Mouse (Mus musculus): ENCODE measurements at regions not wholly inside any gene's neighbourhood (a gene's known extent, or its start where the extent isn't known, plus 50 kb on each side); places are given as distances from the start of the nearest gene placed in this dataset.

GRCm38 (mm10) chr3:128723100-128723499 is 476.6 kb upstream of the Pitx2 start:
- ATAC-seq (ENCODE audit: insufficient read depth, low FRiP score) = no peak
- H3K36me3 ChIP-seq (ENCODE audit: control insufficient read depth, insufficient read depth, low read length) = no peaks in the 10 kb centered on the region
- WGBS = 45% methylated on average over 6 of the region's 6 CpGs

GRCm38 (mm10) chr3:128720276-128720675 is 479.4 kb upstream of the Pitx2 start:
- WGBS = 54% methylated on average over 5 of the region's 5 CpGs
- H3K4me3 ChIP-seq (replicated peaks; ENCODE audit: low read length) = no peak overlapping the region
- H3K4me2 ChIP-seq (ENCODE audit: low read depth, low read length) = no peak overlapping the region
- no peaks in the 10 kb centered on the region for H3K36me3 ChIP-seq (ENCODE audit: control insufficient read depth, insufficient read depth, low read length)
- no peak overlapping the region for H3K27ac ChIP-seq (ENCODE audit: low read length)
- no peak for ATAC-seq (ENCODE audit: insufficient read depth, low FRiP score)
- H3K27me3 ChIP-seq (ENCODE audit: control insufficient read depth, insufficient read depth, low read length) = no peaks in the 10 kb centered on the region
- H3K4me1 ChIP-seq (ENCODE audit: control insufficient read depth, insufficient read depth, low read length) = no peaks in the 10 kb centered on the region
- H3K9me3 ChIP-seq (replicated peaks; ENCODE audit: control insufficient read depth, low read length) = no peaks in the 10 kb centered on the region
- no peak overlapping the region for H3K9ac ChIP-seq (ENCODE audit: low read length)

More at GRCm38 (mm10) chr3:128723100-128723499, 476.6 kb upstream of the Pitx2 start:
- no peak overlapping the region for H3K4me2 ChIP-seq (ENCODE audit: low read depth, low read length)
- no peaks in the 10 kb centered on the region for H3K27me3 ChIP-seq (ENCODE audit: control insufficient read depth, insufficient read depth, low read length)
- H3K4me3 ChIP-seq (replicated peaks; ENCODE audit: low read length) = no peak overlapping the region
- H3K27ac ChIP-seq (ENCODE audit: low read length) = no peak overlapping the region
- H3K4me1 ChIP-seq (ENCODE audit: control insufficient read depth, insufficient read depth, low read length) = no peaks in the 10 kb centered on the region
- no peaks in the 10 kb centered on the region for H3K9me3 ChIP-seq (replicated peaks; ENCODE audit: control insufficient read depth, low read length)
- no peak overlapping the region for H3K9ac ChIP-seq (ENCODE audit: low read length)

DNA sequence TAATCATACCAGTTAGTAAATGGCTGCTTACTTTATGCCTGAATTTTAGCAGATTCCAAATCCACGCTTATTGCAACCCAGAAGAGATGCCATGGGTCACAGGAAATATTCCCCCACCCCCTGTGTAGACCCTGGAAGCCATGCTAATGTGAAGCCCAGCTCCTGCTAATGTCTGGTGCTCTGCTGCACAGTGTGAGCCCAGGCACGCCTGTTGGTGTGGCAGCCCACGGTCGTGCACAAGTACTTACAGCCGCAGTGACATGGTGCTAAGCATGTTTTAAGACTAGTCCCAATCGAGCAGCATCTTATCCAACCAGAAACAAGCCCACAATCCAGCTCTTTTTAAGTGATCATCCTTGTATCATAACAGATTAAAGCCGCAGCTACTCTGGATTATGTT is 480.5 kb upstream of the Pitx2 start:
- no peaks in the 10 kb centered on the region for H3K9me3 ChIP-seq (replicated peaks; ENCODE audit: control insufficient read depth, low read length)
- H3K4me3 ChIP-seq (replicated peaks; ENCODE audit: low read length) = no peak overlapping the region

GRCm38 (mm10) chr3:128707270-128707669 is 492.4 kb upstream of the Pitx2 start:
- Histone ChIP-seq H3K27ac (ENCODE audit: low read length) (no peak overlapping the region), H3K9me3 (replicated peaks; ENCODE audit: control insufficient read depth, low read length) (no peaks in the 10 kb centered on the region), H3K4me2 (ENCODE audit: low read depth, low read length) (no peak overlapping the region), H3K36me3 (ENCODE audit: control insufficient read depth, insufficient read depth, low read length) (no peaks in the 10 kb centered on the region), H3K4me3 (replicated peaks; ENCODE audit: low read length) (no peak overlapping the region), H3K27me3 (ENCODE audit: control insufficient read depth, insufficient read depth, low read length) (no peaks in the 10 kb centered on the region), H3K4me1 (ENCODE audit: control insufficient read depth, insufficient read depth, low read length) (no peaks in the 10 kb centered on the region), H3K9ac (ENCODE audit: low read length) (no peak overlapping the region)
- ATAC-seq (ENCODE audit: insufficient read depth, low FRiP score) = no peak
- 88% methylated on average over 3 of the region's 3 CpGs for WGBS

More for the DNA sequence above, 480.5 kb upstream of the Pitx2 start:
- no peaks in the 10 kb centered on the region for H3K27me3 ChIP-seq (ENCODE audit: control insufficient read depth, insufficient read depth, low read length)
- no peak overlapping the region for H3K27ac ChIP-seq (ENCODE audit: low read length)
- ATAC-seq (ENCODE audit: insufficient read depth, low FRiP score) = no peak
- H3K4me2 ChIP-seq (ENCODE audit: low read depth, low read length) = no peak overlapping the region
- no peak overlapping the region for H3K9ac ChIP-seq (ENCODE audit: low read length)
- 80% methylated on average over 7 of the region's 7 CpGs for WGBS
- no peaks in the 10 kb centered on the region for H3K36me3 ChIP-seq (ENCODE audit: control insufficient read depth, insufficient read depth, low read length)
- no peaks in the 10 kb centered on the region for H3K4me1 ChIP-seq (ENCODE audit: control insufficient read depth, insufficient read depth, low read length)

DNA sequence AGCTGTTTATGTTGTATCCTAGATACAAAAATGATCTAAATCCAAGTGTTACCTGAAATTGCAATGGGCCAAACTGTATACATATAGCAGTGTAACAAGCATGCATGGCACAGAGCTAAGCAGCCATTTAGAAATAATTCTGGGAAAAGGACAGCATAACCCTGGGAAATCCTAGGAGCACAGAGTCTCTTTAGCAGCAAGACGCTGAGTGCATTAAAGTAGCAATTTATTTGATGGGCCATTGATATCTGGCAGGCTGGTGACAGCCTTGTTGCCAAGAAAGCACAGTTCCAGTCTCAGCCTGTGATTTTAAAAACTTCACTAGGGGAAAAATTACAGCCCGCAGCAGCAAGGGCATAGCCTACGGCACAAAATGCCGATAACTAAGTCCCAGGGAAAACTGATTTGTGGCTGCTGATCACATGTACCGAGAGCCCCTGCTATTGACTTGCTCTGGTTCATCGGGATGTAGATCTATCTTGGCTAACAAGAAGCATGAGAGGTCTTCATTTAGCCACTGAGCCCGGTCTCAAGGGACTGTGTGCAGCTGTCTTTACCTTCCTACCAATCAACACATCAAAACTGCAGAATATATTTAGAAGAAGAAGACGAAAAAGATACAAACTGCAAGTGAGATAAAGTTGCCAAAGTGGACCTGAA is 531.1 kb upstream of the Pitx2 start:
- no peak for ATAC-seq (ENCODE audit: insufficient read depth, low FRiP score)
- Histone ChIP-seq H3K27me3 (ENCODE audit: control insufficient read depth, insufficient read depth, low read length) (no peaks in the 10 kb centered on the region), H3K9me3 (replicated peaks; ENCODE audit: control insufficient read depth, low read length) (no peaks in the 10 kb centered on the region), H3K4me1 (ENCODE audit: control insufficient read depth, insufficient read depth, low read length) (no peaks in the 10 kb centered on the region), H3K27ac (ENCODE audit: low read length) (no peak overlapping the region), H3K36me3 (ENCODE audit: control insufficient read depth, insufficient read depth, low read length) (no peaks in the 10 kb centered on the region), H3K4me3 (replicated peaks; ENCODE audit: low read length) (no peak overlapping the region), H3K9ac (ENCODE audit: low read length) (no peak overlapping the region), H3K4me2 (ENCODE audit: low read depth, low read length) (no peak overlapping the region)
- 69% methylated on average over 8 of the region's 8 CpGs for WGBS

DNA sequence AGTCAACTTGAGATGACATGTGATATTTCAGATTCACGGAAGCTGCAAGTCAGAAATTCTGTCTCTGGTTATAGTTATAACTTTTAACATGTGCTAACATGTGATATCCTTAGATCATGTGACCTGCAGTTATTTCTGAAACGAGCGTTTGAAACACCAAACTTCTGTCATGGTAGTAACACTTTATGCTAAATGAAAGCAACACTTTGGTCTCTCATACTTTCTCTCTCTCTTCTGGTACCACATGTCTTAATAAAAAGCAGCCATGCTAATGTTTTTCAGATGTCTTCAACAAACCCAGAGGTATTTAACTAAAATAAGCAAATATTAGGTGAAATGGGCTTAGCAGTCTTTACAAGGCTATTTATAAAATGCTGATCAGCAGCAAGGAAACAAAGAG is 534.5 kb upstream of the Pitx2 start:
- WGBS = 80% methylated on average over 3 of the region's 3 CpGs

GRCm38 (mm10) chr3:128636960-128637755 is 562.5 kb upstream of the Pitx2 start:
- Histone ChIP-seq H3K27me3 (ENCODE audit: control insufficient read depth, insufficient read depth, low read length) (no peaks in the 10 kb centered on the region), H3K4me2 (ENCODE audit: low read depth, low read length) (no peak overlapping the region), H3K9ac (ENCODE audit: low read length) (no peak overlapping the region), H3K36me3 (ENCODE audit: control insufficient read depth, insufficient read depth, low read length) (no peaks in the 10 kb centered on the region), H3K4me1 (ENCODE audit: control insufficient read depth, insufficient read depth, low read length) (no peaks in the 10 kb centered on the region), H3K4me3 (replicated peaks; ENCODE audit: low read length) (no peak overlapping the region), H3K27ac (ENCODE audit: low read length) (no peak overlapping the region), H3K9me3 (replicated peaks; ENCODE audit: control insufficient read depth, low read length) (no peaks in the 10 kb centered on the region)
- WGBS = 82% methylated on average over 18 of the region's 18 CpGs
- ATAC-seq (ENCODE audit: insufficient read depth, low FRiP score) = no peak

More for the DNA sequence above, 534.5 kb upstream of the Pitx2 start:
- Histone ChIP-seq H3K4me3 (replicated peaks; ENCODE audit: low read length) (no peak overlapping the region), H3K4me1 (ENCODE audit: control insufficient read depth, insufficient read depth, low read length) (no peaks in the 10 kb centered on the region), H3K4me2 (ENCODE audit: low read depth, low read length) (no peak overlapping the region), H3K27ac (ENCODE audit: low read length) (no peak overlapping the region), H3K9me3 (replicated peaks; ENCODE audit: control insufficient read depth, low read length) (no peaks in the 10 kb centered on the region), H3K9ac (ENCODE audit: low read length) (no peak overlapping the region), H3K36me3 (ENCODE audit: control insufficient read depth, insufficient read depth, low read length) (no peaks in the 10 kb centered on the region), H3K27me3 (ENCODE audit: control insufficient read depth, insufficient read depth, low read length) (no peaks in the 10 kb centered on the region)
- ATAC-seq (ENCODE audit: insufficient read depth, low FRiP score) = no peak

DNA sequence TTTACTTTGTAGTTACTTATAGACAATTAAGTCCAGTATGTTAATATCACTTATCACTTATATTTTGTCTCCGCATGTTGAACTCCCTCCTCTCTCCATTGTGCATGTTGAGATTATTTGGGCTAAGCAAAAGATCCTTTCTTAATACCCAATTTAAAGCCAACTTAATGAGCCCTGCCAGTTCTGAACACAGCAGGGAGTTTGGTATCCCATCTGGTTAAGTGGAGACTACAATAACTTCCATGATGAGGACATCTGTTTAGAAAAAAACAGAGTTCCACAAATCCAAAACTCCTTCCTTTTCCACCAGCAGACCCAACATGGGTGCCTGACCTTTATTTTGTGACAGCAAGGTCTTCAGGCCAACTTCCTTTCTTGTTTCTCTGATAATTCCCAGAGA is 572.0 kb upstream of the Pitx2 start:
- WGBS = 80% methylated on average over 1 of the region's 1 CpGs
- no peaks in the 10 kb centered on the region for H3K9me3 ChIP-seq (replicated peaks; ENCODE audit: control insufficient read depth, low read length)
- H3K36me3 ChIP-seq (ENCODE audit: control insufficient read depth, insufficient read depth, low read length) = no peaks in the 10 kb centered on the region
- no peaks in the 10 kb centered on the region for H3K4me1 ChIP-seq (ENCODE audit: control insufficient read depth, insufficient read depth, low read length)
- H3K4me3 ChIP-seq (replicated peaks; ENCODE audit: low read length) = no peak overlapping the region
- no peaks in the 10 kb centered on the region for H3K27me3 ChIP-seq (ENCODE audit: control insufficient read depth, insufficient read depth, low read length)
- no peak overlapping the region for H3K4me2 ChIP-seq (ENCODE audit: low read depth, low read length)
- no peak for ATAC-seq (ENCODE audit: insufficient read depth, low FRiP score)
- H3K27ac ChIP-seq (ENCODE audit: low read length) = no peak overlapping the region
- H3K9ac ChIP-seq (ENCODE audit: low read length) = no peak overlapping the region

GRCm38 (mm10) chr3:128616675-128617074 is 583.0 kb upstream of the Pitx2 start:
- ATAC-seq (ENCODE audit: insufficient read depth, low FRiP score) = no peak
- no peaks in the 10 kb centered on the region for H3K4me1 ChIP-seq (ENCODE audit: control insufficient read depth, insufficient read depth, low read length)
- no peaks in the 10 kb centered on the region for H3K9me3 ChIP-seq (replicated peaks; ENCODE audit: control insufficient read depth, low read length)
- no peaks in the 10 kb centered on the region for H3K27me3 ChIP-seq (ENCODE audit: control insufficient read depth, insufficient read depth, low read length)
- 48% methylated on average over 6 of the region's 6 CpGs for WGBS
- no peak overlapping the region for H3K4me2 ChIP-seq (ENCODE audit: low read depth, low read length)
- H3K36me3 ChIP-seq (ENCODE audit: control insufficient read depth, insufficient read depth, low read length) = no peaks in the 10 kb centered on the region
- H3K9ac ChIP-seq (ENCODE audit: low read length) = no peak overlapping the region
- H3K27ac ChIP-seq (ENCODE audit: low read length) = no peak overlapping the region
- H3K4me3 ChIP-seq (replicated peaks; ENCODE audit: low read length) = no peak overlapping the region
